Mouse (Mus musculus): ENCODE results near the gene Crtac1. TPM values are rescaled to one million over a fixed set of nuclear protein-coding genes. Genes with fewer than 3 reads are reported as not detected.

Crtac1 gene
- polyA plus RNA-seq, 1 experiment from 2014 or later: 1.2 TPM

Small RNA genes lying within 50 kb of the gene (microRNA-seq; reads per million reads assigned to microRNA genes)
- gene Gm26339 (not detected), gene Mir3085 (not detected)

Other genes starting within 250 kb of the Crtac1 start
- gene Sfrp5, start 229.5 kb downstream of the Crtac1 start, polyA plus RNA-seq (2016; fragmentation: Nextera tagmentation; extraction: Ambion mirVana): 0.21 and 2.4 TPM in 2 replicates
- not detected in 2 replicates for gene Golga7b, start 184.2 kb downstream of the Crtac1 start, polyA plus RNA-seq (2016; fragmentation: Nextera tagmentation; extraction: Ambion mirVana)
- gene R3hcc1l, start 87.0 kb upstream of the Crtac1 start, polyA plus RNA-seq (2016; fragmentation: Nextera tagmentation; extraction: Ambion mirVana): 20.3 and 21.4 TPM in 2 replicates
- gene Loxl4, start 181.0 kb upstream of the Crtac1 start, polyA plus RNA-seq (2016; fragmentation: Nextera tagmentation; extraction: Ambion mirVana): 0.11 and 0.19 TPM in 2 replicates

All from limb, embryonic 10.5 days (tissue).